Mouse (Mus musculus): ENCODE measurements around the gene Fam181b. TPM values are rescaled to one million over a fixed set of nuclear protein-coding genes. Genes with fewer than 3 reads are reported as not detected.

The Fam181b gene
- total RNA-seq (2021) = 1 to 10 TPM; 8.0 to 8.9 TPM

GRCm38 (mm10) chr7:93079785-93080730, at the start of gene Fam181b:
Gene Fam181b, plus strand, starts transcription at chr7:93079865.
- peak; percentile 73 to 76 for DNase-seq
- intact Hi-C loops (cut with DNase I) = loop anchor here (10.0 kb wide), 1 partner anchor 515 kb away; the partner anchor contains the start of gene Ccdc90b

- intact Hi-C loops (cut with DNase I) = no loop called here
- DNase-seq = no peak
Measured at GRCm38 (mm10) chr7:93037763-93038471, 41.7 kb upstream of the Fam181b start.

DNA sequence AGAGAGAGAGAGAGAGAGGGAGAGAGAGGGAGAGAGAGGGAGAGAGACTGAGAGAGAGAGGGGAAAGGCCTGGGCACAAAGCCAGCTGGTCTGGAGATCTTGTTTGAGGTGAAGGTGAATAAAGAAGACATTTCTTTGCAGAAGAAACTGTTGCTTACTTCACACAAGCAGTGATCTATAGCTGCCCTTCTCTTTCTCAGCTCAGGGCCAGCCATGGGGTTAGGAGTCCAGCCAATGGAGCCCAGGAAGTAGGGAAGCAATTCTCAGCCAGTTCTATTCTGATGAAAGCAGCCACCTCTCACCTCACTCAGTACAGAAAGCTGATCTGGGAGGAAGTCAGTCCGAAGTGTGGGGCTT, 41.2 kb upstream of the Fam181b start:
- peak; percentile 5 to 18 for DNase-seq
- intact Hi-C loops (cut with DNase I) = no loop called here

- no peak for DNase-seq
- intact Hi-C loops (cut with DNase I) = no loop called here
Measured at GRCm38 (mm10) chr7:93039542-93039941, 40.1 kb upstream of the Fam181b start.

- intact Hi-C loops (cut with DNase I) = no loop called here
- no peak for DNase-seq
Measured at GRCm38 (mm10) chr7:93044359-93044758, 35.3 kb upstream of the Fam181b start.

- no peak for DNase-seq
- intact Hi-C loops (cut with DNase I) = no loop called here
Measured at GRCm38 (mm10) chr7:93044788-93045187, 34.9 kb upstream of the Fam181b start.

- intact Hi-C loops (cut with DNase I) = no loop called here
- DNase-seq = no peak
Measured at GRCm38 (mm10) chr7:93060831-93061230, 18.8 kb upstream of the Fam181b start.

GRCm38 (mm10) chr7:93061747-93062146, 17.9 kb upstream of the Fam181b start:
- DNase-seq = no peak
- intact Hi-C loops (cut with DNase I) = no loop called here

DNA sequence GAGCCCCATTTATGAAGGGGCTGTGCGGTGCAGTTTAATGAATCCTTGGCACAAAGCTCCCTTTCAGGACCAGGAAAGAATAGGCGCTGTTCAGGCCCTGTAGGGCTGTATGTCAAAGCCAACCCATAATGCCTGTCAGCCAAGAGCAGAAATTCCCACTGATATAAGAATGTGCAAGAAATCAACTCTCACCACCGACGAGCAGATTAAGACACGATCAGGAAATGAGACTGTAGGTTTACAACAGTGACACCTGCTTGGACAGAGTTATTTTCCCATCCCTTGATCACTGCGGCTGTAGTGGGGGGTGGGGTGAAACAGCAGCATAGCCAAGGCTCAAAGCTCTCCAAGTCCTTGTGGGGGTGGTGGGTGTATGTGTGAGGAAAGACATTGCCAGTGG, 17.5 kb upstream of the Fam181b start:
- intact Hi-C loops (cut with DNase I) = no loop called here
- DNase-seq = no peak

GRCm38 (mm10) chr7:93067464-93068015, 12.1 kb upstream of the Fam181b start:
- peak in 1 of 2 experiments; percentile 4 for DNase-seq
- intact Hi-C loops (cut with DNase I) = no loop called here

- intact Hi-C loops (cut with DNase I) = loop anchor here (2.0 to 10.0 kb wide), 2 partner anchors 56 to 512 kb away; partner anchors contain the start of gene Ccdc90b
- no peak for DNase-seq
Measured at GRCm38 (mm10) chr7:93076435-93076960, 3.2 kb upstream of the Fam181b start.

- intact Hi-C loops (cut with DNase I) = loop anchor here (10.0 kb wide), 1 partner anchor 515 kb away; the partner anchor contains the start of gene Ccdc90b
- no peak for DNase-seq
Measured at GRCm38 (mm10) chr7:93079420-93079784, 263 bp upstream of the Fam181b start.

GRCm38 (mm10) chr7:93080731-93081430, 1.2 kb downstream of the Fam181b start:
- DNase-seq = peak; percentile 13 to 22
- intact Hi-C loops (cut with DNase I) = no loop called here

DNA sequence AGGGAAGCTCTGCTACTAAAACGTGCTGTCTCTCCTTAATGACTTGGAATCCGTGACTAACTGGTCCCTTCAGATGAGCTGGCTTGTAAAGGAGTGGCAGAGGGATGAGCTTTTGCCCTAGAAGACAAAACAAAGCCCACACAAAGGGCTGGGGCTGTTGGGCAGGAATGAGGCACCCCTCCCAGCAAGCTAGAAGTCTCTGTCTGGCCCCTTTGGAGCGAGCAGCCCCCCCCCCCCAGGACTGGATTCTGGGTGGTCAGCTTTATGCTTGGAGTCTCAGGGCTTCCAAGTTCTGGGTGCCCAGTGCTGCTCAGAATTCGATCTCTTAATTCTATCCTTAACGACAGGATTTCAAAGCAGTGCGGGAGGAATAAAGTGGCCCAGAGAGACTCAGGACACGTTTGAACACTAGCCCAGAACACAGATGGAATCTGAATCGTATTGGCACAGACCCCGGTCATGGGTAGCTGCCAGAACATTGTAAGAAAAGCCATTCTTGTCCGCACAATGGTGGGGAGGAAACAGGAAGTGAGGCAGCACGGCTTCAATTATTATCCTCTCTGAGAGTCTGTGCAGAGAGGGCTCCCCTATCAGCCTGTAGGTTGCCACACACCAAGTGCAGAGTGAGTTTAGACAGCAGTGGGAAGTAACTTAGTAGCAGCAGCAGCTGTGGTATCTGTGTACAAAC, 13.8 kb downstream of the Fam181b start:
- intact Hi-C loops (cut with DNase I) = loop anchor here (10.0 kb wide), 1 partner anchor 989 kb away; no protein-coding TSS in a partner anchor
- peak; percentile 86 to 89 for DNase-seq

- intact Hi-C loops (cut with DNase I) = loop anchor here (1.0 to 10.0 kb wide), 3 partner anchors 128 to 991 kb away; no protein-coding TSS in a partner anchor
- DNase-seq = peak; percentile 61 to 69
Measured at GRCm38 (mm10) chr7:93095511-93095910, 15.8 kb downstream of the Fam181b start.

DNA sequence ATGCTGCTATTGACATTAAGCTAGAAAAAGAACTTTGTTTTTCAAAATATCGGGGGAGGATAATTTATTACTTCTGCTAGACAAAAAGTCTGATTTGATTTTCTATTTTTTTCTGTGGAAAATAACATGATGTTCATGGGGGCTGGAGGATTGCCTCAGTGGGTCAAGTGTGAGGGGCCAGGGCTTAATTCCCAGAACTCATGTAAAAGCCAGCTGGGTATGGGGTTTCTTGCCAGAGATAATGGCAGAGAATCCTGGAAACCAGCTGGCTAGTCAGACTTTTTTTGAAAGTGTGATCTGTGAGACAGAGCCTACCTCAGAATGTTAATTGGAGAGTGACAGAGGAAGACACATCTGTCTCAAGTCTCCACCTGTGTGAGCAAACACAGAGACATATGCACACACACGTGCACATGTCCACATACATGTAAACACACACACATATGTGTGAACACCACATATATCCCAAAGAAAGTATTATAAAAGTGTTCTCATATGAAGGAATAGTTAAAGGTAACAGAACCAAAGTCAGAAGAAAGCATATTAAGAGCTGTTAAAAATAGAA, 25.2 kb downstream of the Fam181b start:
- DNase-seq = no peak
- intact Hi-C loops (cut with DNase I) = no loop called here

GRCm38 (mm10) chr7:93110370-93110965, 30.8 kb downstream of the Fam181b start:
- DNase-seq = no peak
- intact Hi-C loops (cut with DNase I) = no loop called here

GRCm38 (mm10) chr7:93111056-93111455, 31.4 kb downstream of the Fam181b start:
- intact Hi-C loops (cut with DNase I) = no loop called here
- DNase-seq = no peak

DNA sequence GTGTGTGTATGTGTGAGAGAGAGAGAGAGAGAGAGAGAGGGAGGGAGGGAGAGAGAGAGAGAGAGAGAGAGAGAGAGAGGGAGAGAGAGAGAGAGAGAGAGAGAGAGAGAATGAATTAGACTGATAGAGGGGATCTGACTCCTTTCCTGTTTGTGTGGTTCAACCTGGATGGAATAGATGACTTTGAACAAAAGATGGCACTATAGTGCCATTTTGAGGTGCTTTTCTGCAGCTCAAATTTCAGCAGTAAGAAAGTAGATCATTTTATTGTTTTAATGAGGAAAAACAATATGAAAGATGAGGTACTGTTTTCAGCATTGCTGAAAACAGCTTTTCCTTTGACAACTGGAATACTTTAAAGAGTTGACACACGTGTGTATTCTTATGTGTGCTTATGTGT, 37.9 kb downstream of the Fam181b start:
- no peak for DNase-seq
- intact Hi-C loops (cut with DNase I) = no loop called here
